Mouse (Mus musculus) adrenal gland, postnatal 10 days (tissue): ENCODE measurements around the gene Map3k19. TPM values are rescaled to one million over a fixed set of nuclear protein-coding genes. Genes with fewer than 3 reads are reported as not detected.

Source experiments
- DNase-seq: peaks from one replicate; pipeline ENCODE4 v3.0.0; 2021; ENCODE audit warnings: mixed read lengths
- total RNA-seq, 2 experiments: library from RNA; stranded (reverse); gene quantifications; 2 replicates each; pipeline ENCODE4 v1.2.3; 2021

Map3k19 gene
- total RNA-seq, 2 experiments from 2014 or later: 0.09 to 0.12 TPM

DNA sequence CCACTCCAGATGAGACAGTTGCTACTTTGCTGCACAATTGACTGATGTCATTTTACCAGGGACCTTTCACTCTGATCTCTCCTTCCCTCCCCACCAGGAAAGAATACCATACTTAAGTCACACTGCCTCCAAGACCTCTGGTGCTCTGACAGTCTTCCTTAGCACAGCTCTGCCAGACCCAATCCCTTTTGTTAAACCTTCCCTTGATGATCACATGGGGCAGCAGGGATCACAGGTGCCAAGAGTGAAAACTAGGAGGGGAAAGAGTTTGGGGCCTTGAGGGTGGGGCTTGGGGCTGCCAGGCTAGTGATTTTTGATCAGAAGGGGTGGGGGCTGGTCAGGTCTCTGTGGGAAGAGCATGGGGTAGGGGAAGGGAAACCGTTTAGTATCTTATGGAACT, 58.1 kb downstream of the Map3k19 start:
- no peak for DNase-seq

DNA sequence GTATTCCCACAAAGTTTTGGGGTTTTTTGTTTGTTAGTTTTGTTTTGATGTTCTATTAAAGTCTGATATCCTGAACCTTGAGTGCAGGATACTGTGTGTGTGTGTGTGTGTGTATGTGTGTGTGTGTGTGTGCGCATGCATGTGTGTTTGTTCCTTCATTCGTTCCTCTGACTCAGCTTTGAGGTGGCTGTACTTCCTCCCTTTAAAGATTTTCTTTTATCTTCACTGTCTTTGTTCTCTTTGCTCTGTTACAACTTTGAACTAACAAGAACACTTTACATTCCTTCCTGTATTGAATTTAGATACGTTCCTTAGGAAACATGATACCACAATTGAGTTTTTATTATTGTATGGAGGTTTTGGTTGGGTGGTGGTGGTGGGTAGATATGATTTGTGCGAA, 58.5 kb downstream of the Map3k19 start:
- DNase-seq: no peak

DNA sequence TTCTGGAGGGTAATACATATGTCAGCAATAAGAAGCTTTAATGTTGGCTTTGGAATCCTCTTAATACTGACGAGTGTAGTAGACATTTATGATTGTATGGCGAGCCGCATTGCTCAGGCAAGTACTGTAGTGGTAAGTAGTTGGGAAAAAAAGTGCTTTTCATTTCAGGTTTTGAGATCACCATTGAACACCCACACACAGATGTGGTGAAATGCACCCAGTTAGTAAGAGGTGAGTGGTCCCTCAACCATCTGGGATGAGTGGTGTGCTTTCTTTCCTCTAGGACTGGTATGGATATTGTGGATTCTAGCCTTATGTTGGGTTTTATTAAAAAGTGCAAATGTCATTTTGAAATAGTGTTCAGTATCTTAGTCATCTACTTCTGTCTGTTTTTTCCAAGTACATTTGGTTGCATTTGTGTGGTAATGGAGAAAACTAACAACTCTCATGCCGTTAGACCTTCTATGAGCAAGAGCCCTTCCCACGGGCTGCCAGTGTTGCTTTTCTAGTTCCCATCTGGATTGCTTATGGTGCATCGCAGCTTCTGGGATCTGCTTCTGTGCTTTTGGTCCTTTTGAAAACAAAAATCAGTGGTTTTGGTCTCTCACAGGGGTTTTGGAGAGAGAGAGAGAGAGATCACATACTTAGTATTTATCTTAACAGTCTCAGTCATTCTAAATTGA, 59.6 kb downstream of the Map3k19 start:
- DNase-seq: no peak

DNA sequence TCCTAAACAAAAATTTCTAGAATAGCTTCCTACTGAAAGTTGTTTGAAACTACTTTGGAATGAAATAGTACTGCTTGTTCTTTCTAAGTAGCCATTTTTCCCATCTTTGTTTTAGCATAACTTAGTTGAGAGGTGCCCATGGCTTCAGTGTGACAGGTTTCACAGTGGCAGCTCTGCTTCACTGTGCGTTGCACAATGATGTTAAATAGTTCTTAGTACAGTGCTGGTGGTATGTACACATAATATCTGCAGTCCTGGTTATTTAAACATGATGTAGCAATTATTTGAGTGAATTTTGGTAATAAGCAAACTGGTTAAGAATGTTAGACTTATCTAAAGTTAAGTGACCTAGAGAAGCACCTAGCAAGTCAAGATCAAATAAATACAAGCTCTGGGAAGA, 61.4 kb downstream of the Map3k19 start:
- no peak for DNase-seq

- no peak for DNase-seq
Measured at GRCm38 (mm10) chr1:127788943-127789342, 65.9 kb downstream of the Map3k19 start.

- DNase-seq: no peak
Measured at GRCm38 (mm10) chr1:127785882-127786281, 68.9 kb downstream of the Map3k19 start.

DNA sequence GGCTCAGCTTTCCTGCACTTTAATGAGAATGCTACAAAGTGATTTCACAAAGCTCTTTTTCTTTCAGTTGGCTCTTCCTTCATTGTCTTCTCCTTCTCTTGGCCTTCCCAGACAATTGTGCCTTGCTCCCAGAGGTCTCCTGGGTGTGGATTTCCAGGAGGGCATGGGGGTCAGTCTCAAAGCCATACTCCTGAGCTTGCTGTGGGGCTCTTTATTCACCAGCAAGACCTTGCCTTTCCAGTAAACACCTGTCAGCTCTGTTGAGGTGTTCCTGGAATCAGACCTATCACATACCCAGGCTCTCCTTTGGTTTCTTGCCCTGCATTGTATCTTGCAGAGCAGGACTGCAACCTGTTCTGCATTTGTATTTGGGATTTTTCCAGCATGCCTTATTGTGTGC, 71.0 kb downstream of the Map3k19 start:
- no peak for DNase-seq

DNA sequence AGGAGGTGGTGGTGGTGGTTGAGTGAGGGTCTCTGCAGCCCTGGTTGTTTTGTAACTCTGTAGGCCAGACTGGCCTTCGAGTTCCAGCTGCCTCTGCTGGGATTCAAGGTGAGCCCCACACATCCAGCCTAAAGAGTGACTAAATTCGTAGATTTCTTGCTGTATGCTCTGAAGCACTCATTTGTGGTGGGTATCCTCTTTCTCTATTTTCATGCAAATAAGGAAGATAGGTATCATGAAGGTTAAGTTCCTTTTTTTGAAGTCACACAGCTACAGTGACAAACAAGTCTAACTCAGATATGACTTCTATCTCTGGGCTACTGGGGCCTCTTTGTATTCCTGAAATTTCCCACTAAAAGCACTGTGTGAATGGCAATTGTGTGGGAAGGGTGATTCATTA, 74.0 kb downstream of the Map3k19 start:
- no peak for DNase-seq

- DNase-seq: no peak
Measured at GRCm38 (mm10) chr1:127780142-127780541, 74.7 kb downstream of the Map3k19 start.

DNA sequence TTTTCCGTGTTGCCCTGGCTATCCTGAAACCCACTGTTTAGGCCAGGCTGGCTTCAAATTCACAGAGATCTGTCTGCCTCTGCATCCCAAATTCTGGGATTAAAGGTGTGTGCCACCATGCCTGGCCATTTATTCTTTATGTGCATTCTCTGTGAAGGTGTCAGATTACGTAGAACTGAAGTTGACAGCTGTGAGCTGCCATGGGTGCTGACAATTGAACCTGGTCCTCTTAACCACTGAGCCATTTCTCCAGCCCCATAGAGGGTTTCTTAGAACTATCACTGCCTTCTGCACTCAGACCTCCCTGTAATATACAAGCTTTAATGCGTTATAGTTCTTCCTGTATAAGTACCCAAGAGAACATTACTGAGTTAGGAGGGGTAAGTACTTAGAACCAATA, 76.2 kb downstream of the Map3k19 start:
- no peak for DNase-seq

GRCm38 (mm10) chr1:127776246-127776645, 78.6 kb downstream of the Map3k19 start:
- no peak for DNase-seq

DNA sequence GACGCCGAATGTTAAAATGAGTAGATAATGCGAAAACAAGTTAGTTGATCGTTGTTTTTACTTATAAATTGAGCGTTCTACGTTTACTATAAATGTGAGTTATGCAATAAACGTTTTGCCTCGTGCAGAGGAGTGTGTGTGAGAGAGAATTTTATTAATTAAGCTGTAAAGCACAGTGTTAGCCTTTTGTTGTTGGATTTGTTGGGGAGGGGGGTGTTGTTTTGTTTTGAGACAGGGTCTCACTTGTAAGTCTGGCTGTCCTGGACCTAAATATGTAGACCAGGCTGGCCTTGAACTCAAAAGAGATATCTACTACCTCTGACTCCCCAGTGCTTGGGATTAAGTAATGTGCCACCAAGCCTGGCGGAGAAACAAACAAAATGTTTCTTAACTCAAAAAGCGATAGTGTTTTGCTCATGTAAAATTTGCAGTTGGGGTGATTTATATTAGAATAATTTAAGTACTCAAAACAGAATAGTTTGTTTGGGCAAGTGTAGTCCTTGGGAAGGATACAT, 79.6 kb downstream of the Map3k19 start:
- peak; percentile 18 for DNase-seq

- DNase-seq: no peak
Measured at GRCm38 (mm10) chr1:127774501-127774880, 80.3 kb downstream of the Map3k19 start.

- DNase-seq: peak; percentile 99
Measured at GRCm38 (mm10) chr1:127773803-127774500, 80.9 kb downstream of the Map3k19 start, which contains the start of gene Ccnt2. Gene Ccnt2, plus strand, starts transcription at chr1:127774164.

GRCm38 (mm10) chr1:127773198-127773802, 81.5 kb downstream of the Map3k19 start:
- peak; percentile 28 for DNase-seq

DNA sequence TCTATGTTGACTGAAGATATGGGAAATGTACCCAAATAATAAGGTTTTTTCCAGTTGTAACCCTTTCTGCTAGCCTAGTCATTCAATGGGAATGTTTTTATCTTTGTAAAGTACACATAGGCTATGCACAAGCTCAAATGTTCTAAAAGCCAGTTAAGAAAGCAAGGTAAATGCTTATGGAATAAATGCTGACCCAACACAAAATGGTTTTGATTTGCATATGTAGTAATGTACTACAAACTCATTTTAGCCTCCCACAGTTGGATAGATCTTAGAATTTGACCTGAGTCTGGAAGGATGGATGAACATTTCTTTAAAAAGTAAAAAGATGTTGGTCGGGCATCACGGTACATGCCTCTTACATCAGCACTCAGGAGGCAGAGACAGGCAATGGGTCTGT, 88.1 kb downstream of the Map3k19 start:
- no peak for DNase-seq

DNA sequence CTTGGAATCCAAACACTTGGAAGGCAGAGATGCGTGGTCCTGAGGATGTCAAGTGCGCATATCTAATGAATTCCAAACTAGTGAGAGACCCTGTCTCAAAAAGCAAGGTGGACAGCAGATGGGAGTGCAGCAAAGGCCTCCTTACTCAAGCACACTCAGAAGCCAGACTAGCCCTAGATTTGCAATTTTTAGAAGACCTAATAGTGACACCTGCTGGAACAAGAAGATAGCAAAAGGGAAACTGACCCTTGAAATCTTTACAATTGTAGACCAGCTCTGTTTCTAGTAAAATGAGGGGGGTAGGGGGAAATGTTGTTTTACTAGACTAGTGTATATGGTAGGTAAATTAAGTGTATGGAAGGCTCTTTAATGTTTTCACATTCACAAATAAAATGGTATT, 89.4 kb downstream of the Map3k19 start:
- DNase-seq: no peak

Other genes starting within 250 kb of the Map3k19 start
- under 1 TPM; 0.30 to 0.39 TPM for gene Tmem163, start 175.5 kb downstream of the Map3k19 start, total RNA-seq
- gene Acmsd, start 125.6 kb downstream of the Map3k19 start, total RNA-seq: under 1 TPM; 0.15 to 0.45 TPM
- gene Ccnt2, start 80.9 kb downstream of the Map3k19 start, total RNA-seq: 10 to 100 TPM; 35.5 to 48.1 TPM
- gene Rab3gap1, start 13.7 kb upstream of the Map3k19 start, total RNA-seq: 10 to 100 TPM; 39.5 to 41.1 TPM
- gene Zranb3, start 248.0 kb upstream of the Map3k19 start, total RNA-seq: 1 to 10 TPM; 5.4 to 8.6 TPM
- gene R3hdm1, start 248.3 kb upstream of the Map3k19 start, total RNA-seq: 10 to 100 TPM; 61.2 to 79.4 TPM